Mouse (Mus musculus) embryonic facial prominence, embryonic 12.5 days (tissue): Measurements from ENCODE around the gene Defb35. TPM values are rescaled to one million over a fixed set of nuclear protein-coding genes. Genes with fewer than 3 reads are reported as not detected.
"Not testable (repeated sequence)": the region's sequence is repeated elsewhere in the genome, so short reads cannot be mapped to it uniquely, and the experiment has no call there.

ENCODE experiments used
- ATAC-seq: fragments of 200-750 bp; cut with Nextera tagmentation; 2 replicates; pipeline ENCODE4 v1.8.0; 2017; ENCODE audit not compliant: insufficient number of reproducible peaks, insufficient read depth, low FRiP score, low TSS enrichment
- H3K27ac ChIP-seq: fragments of 300-500 bp; sonication (generic); 2 replicates; pipeline ENCODE4 v1.5.1; 2016; ENCODE audit warnings: mild to moderate bottlenecking
- H3K27me3 ChIP-seq: fragments of 300-500 bp; sonication (generic); 2 replicates; pipeline ENCODE4 v1.6.1; 2016; ENCODE audit warnings: mild to moderate bottlenecking, moderate library complexity
- H3K36me3 ChIP-seq: fragments of 300-500 bp; sonication (generic); 2 replicates; pipeline ENCODE4 v1.6.1; 2016; ENCODE audit warnings: mild to moderate bottlenecking
- H3K4me1 ChIP-seq: fragments of 300-500 bp; sonication (generic); 2 replicates; pipeline ENCODE4 v1.6.1; 2016
- H3K4me2 ChIP-seq: fragments of 300-500 bp; sonication (generic); replicated peaks from 2 replicates; pipeline ENCODE4 v1.6.1; 2016; ENCODE audit warnings: mild to moderate bottlenecking, moderate library complexity
- H3K4me3 ChIP-seq: fragments of 300-500 bp; sonication (generic); 2 replicates; pipeline ENCODE4 v1.5.1; 2016; ENCODE audit warnings: mild to moderate bottlenecking
- H3K9ac ChIP-seq: fragments of 300-500 bp; sonication (generic); 2 replicates; pipeline ENCODE4 v1.6.1; 2016; ENCODE audit warnings: mild to moderate bottlenecking, moderate library complexity
- H3K9me3 ChIP-seq: fragments of 300-500 bp; sonication (generic); 2 replicates; pipeline ENCODE4 v1.6.1; 2016; ENCODE audit warnings: mild to moderate bottlenecking, moderate library complexity
- WGBS: fragments of 180-500 bp; shearing (Covaris S2); methylation state at CpG from one replicate; pipeline ENCODE4 v1.1.7; 2016; 5-methylcytosine and 5-hydroxymethylcytosine counted together
- polyA plus RNA-seq: library from polyadenylated mRNA; unstranded; fragments of >200 nt; fragmentation: Nextera tagmentation; extraction: Ambion mirVana; gene quantifications from 2 replicates; pipeline ENCODE4 v1.2.1, GENCODE M21; 2016

Gene Defb35
- polyA plus RNA-seq: not detected in 2 replicates

DNA sequence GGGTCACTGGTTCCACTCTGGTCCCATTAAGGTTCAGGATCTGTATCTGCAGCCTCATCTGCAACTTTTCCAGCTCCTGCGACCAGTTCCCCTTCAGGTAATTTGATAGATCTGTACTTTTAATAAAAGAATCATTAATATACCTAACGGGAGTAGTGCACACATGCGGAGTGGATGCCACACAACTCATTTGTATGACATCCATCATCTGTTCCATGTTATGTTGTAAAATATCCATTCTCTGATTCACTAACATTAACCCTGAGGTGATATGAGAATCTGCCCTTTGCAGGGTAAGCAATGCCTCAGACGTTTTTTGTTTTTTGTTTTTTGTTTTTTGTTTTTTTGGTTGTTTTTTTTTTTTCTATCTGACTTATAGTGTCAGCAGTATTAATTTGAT, at the start of gene Defb35:
Gene Defb35 (plus strand): TSS at position 301 of the 400 bp plus-strand sequence.
- not testable (repeated sequence) for H3K9me3 ChIP-seq, ATAC-seq, H3K4me3 ChIP-seq, H3K9ac ChIP-seq, H3K36me3 ChIP-seq, H3K4me2 ChIP-seq, H3K27ac ChIP-seq, H3K27me3 ChIP-seq, H3K4me1 ChIP-seq
- 83% methylated on average over 4 of the region's 4 CpGs for WGBS

DNA sequence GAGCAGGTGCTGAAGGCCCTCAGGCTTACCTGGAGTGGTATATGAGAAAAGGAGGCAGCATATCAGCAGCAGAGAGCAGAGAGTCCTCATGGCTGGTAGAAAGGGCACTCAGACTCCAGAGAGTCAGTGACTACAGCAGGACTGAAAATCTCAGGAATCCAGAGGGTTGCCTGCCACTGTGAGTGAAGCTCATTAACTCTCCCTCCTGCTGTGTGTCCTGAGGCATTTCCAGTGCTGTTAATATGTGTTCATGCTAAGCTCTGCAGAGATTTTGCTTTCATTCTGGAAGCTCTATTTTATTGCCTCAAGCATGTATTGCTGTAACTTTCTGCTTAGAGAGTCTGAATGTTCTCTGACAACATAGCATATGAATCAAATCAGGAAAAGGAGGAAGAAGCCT, 31.9 kb upstream of the Defb35 start, which contains the start of gene Defb11:
Gene Defb11 (minus strand): TSS at position 123 of the 400 bp plus-strand sequence.
- not testable (repeated sequence) for H3K27ac ChIP-seq, H3K9ac ChIP-seq, ATAC-seq, H3K27me3 ChIP-seq, H3K36me3 ChIP-seq, H3K4me2 ChIP-seq, H3K4me3 ChIP-seq, H3K4me1 ChIP-seq, H3K9me3 ChIP-seq

DNA sequence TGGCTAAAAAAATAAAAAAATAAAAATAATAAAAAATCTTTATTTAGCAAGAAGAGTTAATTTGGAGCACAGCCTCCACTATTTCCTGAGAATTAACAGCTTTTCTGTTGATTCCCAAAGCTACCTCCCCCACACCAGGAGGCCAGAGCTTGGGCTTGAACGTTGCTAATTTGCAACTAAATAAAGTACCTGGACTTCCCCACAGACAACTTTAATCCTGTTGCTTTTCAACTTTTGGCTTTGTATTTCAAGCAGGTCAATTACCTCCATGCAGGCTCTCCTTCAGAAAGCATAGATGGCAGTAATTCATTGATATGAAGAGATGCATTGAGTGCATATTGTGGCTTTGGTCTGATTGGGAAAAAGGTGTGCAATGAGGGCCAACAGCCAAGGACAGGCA, 26.2 kb upstream of the Defb35 start:
- H3K4me1 ChIP-seq: no peaks in the 10 kb centered on the region
- no peak overlapping the region for H3K9ac ChIP-seq
- WGBS: 2% methylated on average over 1 of the region's 1 CpGs
- no peaks in the 10 kb centered on the region for H3K9me3 ChIP-seq
- ATAC-seq: no peak
- H3K36me3 ChIP-seq: no peaks in the 10 kb centered on the region
- H3K4me2 ChIP-seq: no peak overlapping the region
- H3K27me3 ChIP-seq: no peaks in the 10 kb centered on the region
- no peak overlapping the region for H3K27ac ChIP-seq
- no peak overlapping the region for H3K4me3 ChIP-seq

DNA sequence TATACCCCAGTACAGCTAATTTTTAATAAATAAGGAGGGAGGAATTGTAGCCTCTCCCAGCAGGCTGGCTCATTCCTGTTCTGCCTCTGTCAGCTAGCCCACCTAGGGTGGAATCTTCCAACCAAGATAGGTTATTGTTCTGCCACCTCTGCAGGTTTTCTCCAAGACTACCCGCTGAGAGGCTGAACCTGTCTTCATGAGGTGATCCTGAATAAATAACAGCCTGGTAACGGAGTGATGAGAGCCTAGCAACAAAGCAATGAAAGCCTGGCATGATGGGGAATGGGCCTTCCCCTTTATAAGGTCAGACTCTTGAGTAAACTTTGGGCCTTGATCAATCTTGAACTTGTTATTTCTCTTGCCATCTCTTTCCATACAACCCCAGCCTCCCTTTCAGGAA, 25.6 kb upstream of the Defb35 start:
- WGBS: 15% methylated on average over 2 of the region's 2 CpGs
- Histone ChIP-seq H3K4me2 (no peak overlapping the region), H3K9me3 (no peaks in the 10 kb centered on the region), H3K4me1 (no peaks in the 10 kb centered on the region), H3K27ac (no peak overlapping the region), H3K36me3 (no peaks in the 10 kb centered on the region), H3K27me3 (no peaks in the 10 kb centered on the region), H3K9ac (no peak overlapping the region), H3K4me3 (no peak overlapping the region)
- no peak for ATAC-seq

DNA sequence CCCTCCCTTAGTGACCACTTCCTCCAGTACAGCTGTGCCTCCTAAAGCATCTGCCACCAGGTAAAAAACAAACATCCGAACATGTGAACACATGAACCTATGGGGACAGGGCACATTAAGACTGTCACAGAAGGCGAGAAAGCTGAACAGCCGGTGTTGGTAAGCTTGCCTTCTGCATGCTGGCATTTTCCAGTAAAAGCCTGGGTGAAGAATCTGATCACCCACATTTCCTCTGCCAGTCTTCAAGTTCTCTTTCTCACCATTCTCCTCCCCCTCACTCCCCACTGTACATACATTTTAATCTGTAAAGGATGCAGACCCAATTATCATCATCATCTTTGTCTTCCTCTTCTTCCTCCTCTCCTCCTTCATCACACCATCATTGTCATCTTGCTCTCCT, 22.5 kb upstream of the Defb35 start:
- H3K36me3 ChIP-seq: no peaks in the 10 kb centered on the region
- no peaks in the 10 kb centered on the region for H3K4me1 ChIP-seq
- no peaks in the 10 kb centered on the region for H3K9me3 ChIP-seq
- no peak overlapping the region for H3K4me3 ChIP-seq
- no peak overlapping the region for H3K4me2 ChIP-seq
- no peak overlapping the region for H3K27ac ChIP-seq
- H3K27me3 ChIP-seq: no peaks in the 10 kb centered on the region
- 88% methylated on average over 3 of the region's 3 CpGs for WGBS
- no peak for ATAC-seq
- no peak overlapping the region for H3K9ac ChIP-seq

DNA sequence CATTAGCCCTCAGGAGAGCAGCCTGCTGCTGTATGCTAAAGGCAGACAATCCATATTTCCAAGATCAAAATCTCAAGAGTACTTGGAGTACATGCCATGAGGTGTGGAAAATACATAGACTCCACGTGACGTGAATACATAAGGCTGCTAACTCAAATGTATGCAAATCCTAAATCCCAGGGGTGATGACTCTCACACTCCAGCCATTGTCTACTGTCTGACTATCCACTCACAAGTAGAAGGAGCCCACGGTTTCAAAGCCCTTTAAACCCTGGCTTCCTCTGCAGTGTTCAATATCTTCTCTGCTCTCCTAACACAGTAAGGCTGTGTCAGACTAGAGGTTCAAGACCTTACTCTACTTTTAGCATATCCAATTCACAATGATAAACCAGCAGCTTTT, 7.4 kb upstream of the Defb35 start:
- H3K27me3 ChIP-seq, H3K4me3 ChIP-seq, H3K36me3 ChIP-seq, ATAC-seq, H3K9ac ChIP-seq, H3K9me3 ChIP-seq, H3K4me1 ChIP-seq, H3K27ac ChIP-seq, H3K4me2 ChIP-seq: not testable (repeated sequence)
- WGBS: 80% methylated on average over 3 of the region's 3 CpGs

DNA sequence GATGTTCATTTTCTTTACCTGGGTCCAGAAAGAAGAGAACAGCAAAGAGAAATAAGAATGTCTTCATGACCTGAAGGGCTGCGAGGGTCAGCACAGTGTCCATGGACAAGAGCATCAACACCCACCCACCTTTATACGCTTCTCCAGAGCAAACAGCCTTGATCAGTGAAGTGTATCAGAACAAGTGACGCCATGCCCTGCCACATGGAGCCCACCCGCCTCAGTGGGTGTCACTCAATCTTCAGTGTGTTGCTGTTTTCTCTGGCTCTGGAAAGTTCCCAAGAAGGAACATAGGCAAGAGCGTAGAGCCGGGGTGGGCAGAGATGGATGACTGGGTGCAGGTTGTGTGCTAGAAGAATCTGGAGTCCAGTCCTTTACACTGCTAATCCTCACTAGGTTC, 5.5 kb upstream of the Defb35 start, which contains the start of gene Defb15:
Gene Defb15 (minus strand): TSS at position 101 of the 400 bp plus-strand sequence.
- H3K9me3 ChIP-seq: no peaks in the 10 kb centered on the region
- no peaks in the 10 kb centered on the region for H3K36me3 ChIP-seq
- H3K4me3 ChIP-seq: no peak within 1 kb of the TSS
- WGBS: 93% methylated on average over 6 of the region's 6 CpGs
- ATAC-seq: no peak
- H3K27ac ChIP-seq: no peak within 1 kb of the TSS
- no peaks in the 10 kb centered on the region for H3K27me3 ChIP-seq
- no peak within 1 kb of the TSS for H3K9ac ChIP-seq
- no peaks in the 10 kb centered on the region for H3K4me1 ChIP-seq
- no peak within 1 kb of the TSS for H3K4me2 ChIP-seq

DNA sequence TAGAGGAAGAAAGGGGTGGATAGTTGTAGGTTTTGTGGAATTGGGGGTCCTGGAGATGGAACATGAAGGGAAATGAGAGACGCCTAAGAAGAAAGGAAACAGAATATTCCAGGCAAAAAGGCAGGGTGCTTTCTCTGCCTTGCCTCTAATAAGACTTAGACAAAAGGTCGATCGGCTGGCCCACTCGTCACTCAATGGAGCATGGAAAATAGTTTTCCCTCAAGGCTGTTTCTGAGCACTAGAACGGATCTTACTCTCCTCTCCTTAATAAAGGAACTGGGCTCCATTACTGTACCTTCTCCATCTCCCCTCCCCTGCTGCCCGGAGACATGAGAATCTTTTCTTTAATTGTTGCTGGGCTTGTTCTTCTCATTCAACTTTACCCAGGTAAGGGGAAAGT, 8.3 kb downstream of the Defb35 start, which contains the start of gene Defb13:
Gene Defb13 (plus strand): TSS at position 301 of the 400 bp plus-strand sequence.
- H3K4me2 ChIP-seq: no peak within 1 kb of the TSS
- no peaks in the 10 kb centered on the region for H3K9me3 ChIP-seq
- H3K4me3 ChIP-seq: no peak within 1 kb of the TSS
- H3K4me1 ChIP-seq: no peaks in the 10 kb centered on the region
- no peaks in the 10 kb centered on the region for H3K36me3 ChIP-seq
- H3K27ac ChIP-seq: no peak within 1 kb of the TSS
- 69% methylated on average over 6 of the region's 6 CpGs for WGBS
- ATAC-seq: no peak
- H3K27me3 ChIP-seq: no peaks in the 10 kb centered on the region
- no peak within 1 kb of the TSS for H3K9ac ChIP-seq

DNA sequence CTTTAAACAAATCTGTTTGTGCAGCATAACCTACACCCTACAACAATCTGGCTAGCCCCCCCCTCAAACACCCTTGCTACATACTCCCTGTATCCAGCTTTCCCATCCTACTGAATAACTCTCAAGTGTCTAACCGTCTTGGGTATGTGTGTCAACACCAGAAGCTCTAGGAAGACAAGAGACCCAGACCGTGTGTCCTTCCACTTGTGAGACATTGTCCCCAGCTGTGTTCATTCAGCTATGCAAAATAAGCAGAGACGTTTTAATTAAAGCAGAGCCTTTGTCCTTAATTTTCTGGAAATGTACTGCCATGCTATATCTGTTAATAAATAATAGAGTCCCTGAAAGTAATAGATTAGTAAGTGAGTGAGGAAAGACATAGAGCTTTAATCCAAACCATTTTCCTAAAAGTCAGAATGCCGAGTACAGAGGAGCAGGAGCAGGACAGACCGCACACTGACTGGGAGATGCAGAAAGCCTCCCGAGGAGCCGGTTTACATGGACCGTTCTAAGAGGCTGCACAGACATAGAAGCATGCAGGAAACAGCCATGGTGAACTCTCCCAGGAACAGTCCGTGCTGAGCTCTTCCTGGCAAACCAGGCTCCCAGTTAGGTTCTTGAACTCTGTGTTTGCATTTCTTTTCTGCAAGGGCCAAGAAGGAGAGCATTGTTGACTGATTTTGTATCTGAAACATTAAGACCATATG, 9.3 kb downstream of the Defb35 start:
- Histone ChIP-seq H3K4me3 (no peak overlapping the region), H3K4me2 (no peak overlapping the region), H3K27me3 (no peaks in the 10 kb centered on the region), H3K27ac (no peak overlapping the region), H3K4me1 (no peaks in the 10 kb centered on the region), H3K36me3 (no peaks in the 10 kb centered on the region), H3K9ac (no peak overlapping the region), H3K9me3 (no peaks in the 10 kb centered on the region)
- 69% methylated on average over 9 of the region's 9 CpGs for WGBS
- ATAC-seq: no peak

DNA sequence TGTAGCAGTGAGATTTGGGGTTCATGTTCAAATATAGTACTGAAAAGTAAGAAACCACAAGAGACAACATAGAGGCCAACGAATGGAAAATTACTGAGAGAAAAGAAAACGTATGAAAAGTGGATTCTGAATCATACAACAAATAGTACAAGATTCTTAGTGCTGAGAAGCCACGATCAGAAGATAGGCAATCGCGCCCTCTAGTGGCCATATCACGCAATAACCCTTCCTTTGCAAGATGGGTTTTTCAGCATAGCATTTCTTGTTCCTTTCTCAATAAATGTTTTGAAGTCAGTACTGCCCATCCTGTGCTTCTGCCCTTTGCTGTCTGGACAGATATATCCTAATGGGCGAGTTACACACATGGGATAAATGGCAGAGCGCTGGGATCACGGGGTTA, 17.2 kb downstream of the Defb35 start:
- Histone ChIP-seq H3K4me2 (no peak overlapping the region), H3K4me3 (no peak overlapping the region), H3K9me3 (no peaks in the 10 kb centered on the region), H3K9ac (no peak overlapping the region), H3K27ac (no peak overlapping the region), H3K36me3 (no peaks in the 10 kb centered on the region), H3K27me3 (no peaks in the 10 kb centered on the region), H3K4me1 (no peaks in the 10 kb centered on the region)
- no peak for ATAC-seq
- WGBS: 5% methylated on average over 9 of the region's 9 CpGs

DNA sequence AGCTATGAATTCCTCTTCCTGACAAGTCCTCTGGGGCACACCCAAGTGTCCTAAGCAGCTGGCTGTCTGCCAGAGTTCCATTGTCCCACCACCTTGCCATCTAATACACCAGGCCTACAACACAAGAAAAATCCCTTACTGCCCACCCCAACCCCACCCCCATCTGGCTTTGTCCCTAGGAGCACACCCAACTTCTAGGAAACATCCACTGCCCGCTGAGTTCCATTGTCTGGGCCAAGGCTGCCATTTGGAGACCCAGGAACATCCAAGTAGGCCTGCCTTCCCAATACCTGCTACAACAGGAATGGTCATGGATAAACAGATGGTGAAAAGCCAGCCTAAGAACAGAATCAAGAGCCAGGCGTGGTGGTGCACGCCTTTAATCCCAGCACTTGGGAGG, 18.2 kb downstream of the Defb35 start:
- Histone ChIP-seq H3K4me3 (no peak overlapping the region), H3K36me3 (no peaks in the 10 kb centered on the region), H3K4me1 (no peaks in the 10 kb centered on the region), H3K27ac (no peak overlapping the region), H3K27me3 (no peaks in the 10 kb centered on the region), H3K9ac (no peak overlapping the region), H3K9me3 (no peaks in the 10 kb centered on the region), H3K4me2 (no peak overlapping the region)
- 88% methylated on average over 3 of the region's 3 CpGs for WGBS
- no peak for ATAC-seq

DNA sequence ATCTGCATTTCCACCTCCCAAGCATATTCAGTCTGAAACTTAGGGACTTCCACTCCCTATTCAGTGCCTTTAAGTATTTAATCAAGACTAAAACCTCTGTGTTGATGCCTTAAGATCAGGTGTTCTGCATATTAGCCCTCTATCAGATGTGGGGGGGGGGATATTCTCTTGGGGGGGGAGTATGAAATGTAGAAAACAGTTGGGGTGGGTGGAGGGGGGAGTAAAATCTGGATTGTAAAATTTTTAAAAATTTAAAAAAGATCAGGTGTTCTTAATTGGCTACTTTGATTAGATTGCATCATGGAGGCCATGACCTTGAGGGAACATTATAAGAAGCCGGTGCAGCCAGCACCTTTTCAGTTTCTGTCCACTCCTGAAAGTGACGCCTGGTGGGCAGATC, 20.3 kb downstream of the Defb35 start, which contains the start of gene Fam90a1a:
Gene Fam90a1a (plus strand): TSS at position 301 of the 400 bp plus-strand sequence.
- no peaks in the 10 kb centered on the region for H3K36me3 ChIP-seq
- no peak within 1 kb of the TSS for H3K27ac ChIP-seq
- no peaks in the 10 kb centered on the region for H3K9me3 ChIP-seq
- ATAC-seq: no peak
- H3K27me3 ChIP-seq: no peaks in the 10 kb centered on the region
- no peak within 1 kb of the TSS for H3K9ac ChIP-seq
- 85% methylated on average over 2 of the region's 2 CpGs for WGBS
- no peak within 1 kb of the TSS for H3K4me3 ChIP-seq
- H3K4me2 ChIP-seq: no peak within 1 kb of the TSS
- H3K4me1 ChIP-seq: no peaks in the 10 kb centered on the region
